Mouse (Mus musculus) neural tube, embryonic 12.5 days (tissue): Measurements from ENCODE around the gene Zfp46. TPM values are rescaled to one million over a fixed set of nuclear protein-coding genes. Genes with fewer than 3 reads are reported as not detected.

Source experiments
- ATAC-seq: fragments of 200-750 bp; cut with Nextera tagmentation; 2 replicates; pipeline ENCODE4 v1.8.0; 2017; ENCODE audit warnings: low read depth, mild to moderate bottlenecking, moderate TSS enrichment, moderate library complexity; ENCODE audit not compliant: low FRiP score
- H3K27ac ChIP-seq: fragments of 300-500 bp; sonication (generic); 2 replicates; pipeline ENCODE4 v1.5.1; 2016
- H3K27me3 ChIP-seq: fragments of 300-500 bp; sonication (generic); replicated peaks from 2 replicates; pipeline ENCODE4 v1.6.1; 2016; ENCODE audit warnings: mild to moderate bottlenecking
- H3K36me3 ChIP-seq: fragments of 300-500 bp; sonication (generic); 2 replicates; pipeline ENCODE4 v1.6.1; 2016; ENCODE audit warnings: mild to moderate bottlenecking
- H3K4me1 ChIP-seq: fragments of 300-500 bp; sonication (generic); 2 replicates; pipeline ENCODE4 v1.6.1; 2016
- H3K4me2 ChIP-seq: fragments of 300-500 bp; sonication (generic); replicated peaks from 2 replicates; pipeline ENCODE4 v1.6.1; 2016; ENCODE audit warnings: mild to moderate bottlenecking
- H3K4me3 ChIP-seq: fragments of 300-500 bp; sonication (generic); 2 replicates; pipeline ENCODE4 v1.5.1; 2016
- H3K9ac ChIP-seq: fragments of 300-500 bp; sonication (generic); 2 replicates; pipeline ENCODE4 v1.6.1; 2016; ENCODE audit warnings: mild to moderate bottlenecking
- H3K9me3 ChIP-seq: fragments of 300-500 bp; sonication (generic); 2 replicates; pipeline ENCODE4 v1.6.1; 2016; ENCODE audit warnings: mild to moderate bottlenecking
- WGBS: fragments of 180-500 bp; shearing (Covaris S2); methylation state at CpG from one replicate; pipeline ENCODE4 v1.1.7; 2016; 5-methylcytosine and 5-hydroxymethylcytosine counted together
- polyA plus RNA-seq: library from polyadenylated mRNA; unstranded; fragments of >200 nt; fragmentation: Nextera tagmentation; extraction: Ambion mirVana; gene quantifications from 2 replicates; pipeline ENCODE4 v1.2.1, GENCODE M21; 2016

The Zfp46 gene
- polyA plus RNA-seq, 1 experiment from 2014 or later, result 38.3 TPM

- no peak for ATAC-seq
- H3K4me3 ChIP-seq, result no peak overlapping the region
- H3K4me1 ChIP-seq, result no peaks in the 10 kb centered on the region
- H3K36me3 ChIP-seq, result no peaks in the 10 kb centered on the region
- no peaks in the 10 kb centered on the region for H3K27me3 ChIP-seq
- no peak overlapping the region for H3K4me2 ChIP-seq
- H3K27ac ChIP-seq, result no peak overlapping the region
- peaks cover 20% of the 10 kb centered on the region for H3K9me3 ChIP-seq
- 93% methylated on average over 1 of the region's 1 CpGs for WGBS
- no peak overlapping the region for H3K9ac ChIP-seq
Observed at GRCm38 (mm10) chr4:136268912-136269311, 15.6 kb upstream of the Zfp46 start.

DNA sequence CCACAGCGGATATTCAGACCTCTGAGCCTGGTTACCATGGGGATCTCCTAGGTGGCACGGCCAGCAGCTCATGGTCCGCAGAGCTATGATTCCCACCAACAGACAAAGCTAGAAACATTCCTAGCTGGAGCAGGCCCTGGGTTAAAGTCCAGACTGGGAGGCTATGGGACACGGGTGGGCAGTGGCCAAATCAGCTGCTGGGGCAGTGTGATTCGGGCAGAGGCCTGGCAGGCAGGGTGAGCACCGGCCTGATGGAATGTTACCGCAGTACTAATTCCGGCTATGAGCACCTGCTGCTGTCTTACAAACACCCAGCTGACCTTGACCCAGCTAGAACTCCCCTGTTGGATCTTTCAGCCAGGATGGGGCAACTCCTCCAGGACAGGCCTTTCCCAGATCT, 13.8 kb upstream of the Zfp46 start:
- H3K4me2 ChIP-seq, result no peak overlapping the region
- no peaks in the 10 kb centered on the region for H3K36me3 ChIP-seq
- H3K9me3 ChIP-seq, result peaks cover 20% of the 10 kb centered on the region
- no peak overlapping the region for H3K27ac ChIP-seq
- no peak overlapping the region for H3K4me3 ChIP-seq
- ATAC-seq, result no peak
- H3K27me3 ChIP-seq, result no peaks in the 10 kb centered on the region
- H3K4me1 ChIP-seq, result no peaks in the 10 kb centered on the region
- no peak overlapping the region for H3K9ac ChIP-seq
- 87% methylated on average over 8 of the region's 8 CpGs for WGBS

- Histone ChIP-seq H3K9me3 (no peaks in the 10 kb centered on the region), H3K4me3 (no peak overlapping the region), H3K4me2 (no peak overlapping the region), H3K27me3 (no peaks in the 10 kb centered on the region), H3K9ac (no peak overlapping the region), H3K27ac (no peak overlapping the region), H3K36me3 (no peaks in the 10 kb centered on the region), H3K4me1 (peaks cover 25% of the 10 kb centered on the region)
- WGBS, result 82% methylated on average over 8 of the region's 8 CpGs
- no peak for ATAC-seq
Observed at GRCm38 (mm10) chr4:136281097-136281496, 3.4 kb upstream of the Zfp46 start.

- Histone ChIP-seq H3K4me2 (no peak overlapping the region), H3K27me3 (no peaks in the 10 kb centered on the region), H3K9ac (0 out of 2 replicates have a peak overlapping the region, but pooled peaks have one; percentile 1), H3K27ac (no peak overlapping the region), H3K36me3 (no peaks in the 10 kb centered on the region), H3K4me1 (peaks cover 29% of the 10 kb centered on the region), H3K4me3 (no peak overlapping the region), H3K9me3 (no peaks in the 10 kb centered on the region)
- WGBS, result 62% methylated on average over 9 of the region's 9 CpGs
- ATAC-seq, result no peak
Observed at GRCm38 (mm10) chr4:136281611-136282010, 2.9 kb upstream of the Zfp46 start.

DNA sequence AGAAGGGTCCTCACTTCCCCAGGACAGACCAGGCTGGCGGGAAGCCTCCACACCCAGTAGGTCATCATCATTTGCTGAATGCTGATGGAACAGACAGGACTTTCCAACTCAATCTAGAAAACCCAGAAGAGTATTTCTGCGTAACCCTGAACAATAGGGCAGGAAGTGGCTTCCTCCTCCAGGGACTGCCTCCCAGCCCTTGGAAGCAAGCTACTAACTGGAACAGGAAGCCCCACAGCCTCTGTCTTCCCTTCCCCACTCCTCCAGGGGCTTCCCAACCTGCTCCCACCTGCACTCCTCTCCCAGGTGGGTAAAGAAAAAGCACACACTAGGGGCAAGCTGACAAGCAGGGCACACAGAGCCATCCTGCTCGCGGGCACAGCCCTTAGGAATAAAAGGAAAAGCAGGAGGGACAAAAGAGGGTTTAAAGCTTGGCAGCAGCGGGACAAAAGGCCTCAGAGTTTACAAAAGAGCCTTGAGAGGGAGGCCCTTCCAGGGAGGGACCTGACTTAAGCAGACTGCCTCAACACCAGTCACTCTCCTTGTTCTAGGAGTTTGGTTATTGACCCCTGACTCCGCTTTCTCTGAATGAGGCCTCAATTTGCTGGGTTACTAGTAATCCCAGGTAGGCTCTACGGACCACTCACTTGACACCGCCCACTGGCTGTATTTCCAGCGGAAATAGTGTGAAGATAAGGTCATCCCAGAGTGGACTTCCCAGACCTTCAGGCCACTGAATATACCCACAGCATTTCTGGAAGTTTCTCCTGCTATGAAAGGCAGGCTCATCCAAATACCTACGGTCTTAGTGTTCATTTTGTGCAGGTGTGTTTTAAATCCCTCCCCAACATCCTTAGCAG, 1.6 kb upstream of the Zfp46 start:
- Histone ChIP-seq H3K4me1 (peaks cover 36% of the 10 kb centered on the region), H3K27ac (peak overlapping the region; percentile 60; the same call in 1 of the 2 replicates), H3K9me3 (no peaks in the 10 kb centered on the region), H3K4me2 (peak overlapping the region; percentile 30), H3K9ac (0 out of 2 replicates have a peak overlapping the region, but pooled peaks have one; percentile 23), H3K36me3 (peaks cover 6% of the 10 kb centered on the region), H3K4me3 (no peak overlapping the region), H3K27me3 (no peaks in the 10 kb centered on the region)
- ATAC-seq, result no peak
- 24% methylated on average over 10 of the region's 10 CpGs for WGBS

GRCm38 (mm10) chr4:136283783-136284182, 700 bp upstream of the Zfp46 start:
- ATAC-seq, result no peak
- H3K4me3 ChIP-seq, result no peak overlapping the region
- H3K27ac ChIP-seq, result peak overlapping the region; percentile 84; the same call in 1 of the 2 replicates
- H3K27me3 ChIP-seq, result peaks cover 5% of the 10 kb centered on the region
- peak overlapping the region; percentile 86 for H3K4me2 ChIP-seq
- H3K36me3 ChIP-seq, result peaks cover 15% of the 10 kb centered on the region
- 18% methylated on average over 2 of the region's 2 CpGs for WGBS
- H3K4me1 ChIP-seq, result peaks cover 36% of the 10 kb centered on the region
- H3K9me3 ChIP-seq, result peaks cover 4% of the 10 kb centered on the region
- no peak overlapping the region for H3K9ac ChIP-seq

- peak overlapping the region; percentile 86 for H3K4me2 ChIP-seq
- H3K4me3 ChIP-seq, result peak overlapping the region; percentile 56
- H3K4me1 ChIP-seq, result peaks cover 37% of the 10 kb centered on the region
- peak overlapping the region; percentile 73 for H3K9ac ChIP-seq
- H3K27me3 ChIP-seq, result peaks cover 16% of the 10 kb centered on the region
- WGBS, result 36% methylated on average over 6 of the region's 6 CpGs
- peaks cover 23% of the 10 kb centered on the region for H3K36me3 ChIP-seq
- peak overlapping the region; percentile 84 for H3K27ac ChIP-seq
- peaks cover 5% of the 10 kb centered on the region for H3K9me3 ChIP-seq
- no peak for ATAC-seq
Observed at GRCm38 (mm10) chr4:136284891-136285290, 408 bp downstream of the Zfp46 start.

DNA sequence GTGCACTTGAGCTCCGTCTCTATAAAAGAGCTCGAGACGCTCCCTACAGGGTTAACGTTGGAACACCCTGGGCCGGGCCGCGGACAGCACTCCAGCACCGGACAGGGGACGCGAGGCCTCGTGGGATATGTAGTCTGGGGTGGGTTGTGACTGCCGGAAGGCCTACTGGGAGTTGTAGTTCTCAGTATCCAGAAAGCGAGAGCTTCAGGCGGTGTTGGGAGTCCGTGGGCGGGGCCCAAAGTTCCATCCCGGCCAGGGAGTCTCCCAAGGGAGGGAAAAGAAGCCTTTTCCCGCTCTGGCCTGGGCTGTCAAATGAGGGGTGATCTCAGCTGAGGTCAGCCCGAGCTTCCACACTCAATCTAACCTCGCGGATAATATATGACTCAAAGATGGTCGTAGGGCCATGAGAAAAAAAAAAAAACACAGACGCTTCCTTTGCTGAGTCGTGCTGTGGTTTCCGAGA, 896 bp downstream of the Zfp46 start:
- peak overlapping the region; percentile 86 for H3K4me2 ChIP-seq
- under 1% methylated on average over 25 of the region's 25 CpGs for WGBS
- H3K27me3 ChIP-seq, result peaks cover 21% of the 10 kb centered on the region
- H3K36me3 ChIP-seq, result peaks cover 28% of the 10 kb centered on the region
- H3K4me1 ChIP-seq, result peaks cover 42% of the 10 kb centered on the region
- H3K27ac ChIP-seq, result peak overlapping the region; percentile 84
- peak; percentile 95 for ATAC-seq
- H3K9ac ChIP-seq, result peak overlapping the region; percentile 73
- H3K9me3 ChIP-seq, result peaks cover 5% of the 10 kb centered on the region
- peak overlapping the region; percentile 56 for H3K4me3 ChIP-seq

GRCm38 (mm10) chr4:136285811-136286371, 1.4 kb downstream of the Zfp46 start:
- Histone ChIP-seq H3K9me3 (peaks cover 5% of the 10 kb centered on the region), H3K4me1 (peaks cover 47% of the 10 kb centered on the region), H3K9ac (peak overlapping the region; percentile 73), H3K4me2 (peak overlapping the region; percentile 86), H3K36me3 (peaks cover 33% of the 10 kb centered on the region), H3K27me3 (peaks cover 23% of the 10 kb centered on the region), H3K4me3 (peak overlapping the region; percentile 56), H3K27ac (peak overlapping the region; percentile 84; the same call in 1 of the 2 replicates)
- ATAC-seq, result peak; percentile 81
- under 1% methylated on average over 29 of the region's 29 CpGs for WGBS

DNA sequence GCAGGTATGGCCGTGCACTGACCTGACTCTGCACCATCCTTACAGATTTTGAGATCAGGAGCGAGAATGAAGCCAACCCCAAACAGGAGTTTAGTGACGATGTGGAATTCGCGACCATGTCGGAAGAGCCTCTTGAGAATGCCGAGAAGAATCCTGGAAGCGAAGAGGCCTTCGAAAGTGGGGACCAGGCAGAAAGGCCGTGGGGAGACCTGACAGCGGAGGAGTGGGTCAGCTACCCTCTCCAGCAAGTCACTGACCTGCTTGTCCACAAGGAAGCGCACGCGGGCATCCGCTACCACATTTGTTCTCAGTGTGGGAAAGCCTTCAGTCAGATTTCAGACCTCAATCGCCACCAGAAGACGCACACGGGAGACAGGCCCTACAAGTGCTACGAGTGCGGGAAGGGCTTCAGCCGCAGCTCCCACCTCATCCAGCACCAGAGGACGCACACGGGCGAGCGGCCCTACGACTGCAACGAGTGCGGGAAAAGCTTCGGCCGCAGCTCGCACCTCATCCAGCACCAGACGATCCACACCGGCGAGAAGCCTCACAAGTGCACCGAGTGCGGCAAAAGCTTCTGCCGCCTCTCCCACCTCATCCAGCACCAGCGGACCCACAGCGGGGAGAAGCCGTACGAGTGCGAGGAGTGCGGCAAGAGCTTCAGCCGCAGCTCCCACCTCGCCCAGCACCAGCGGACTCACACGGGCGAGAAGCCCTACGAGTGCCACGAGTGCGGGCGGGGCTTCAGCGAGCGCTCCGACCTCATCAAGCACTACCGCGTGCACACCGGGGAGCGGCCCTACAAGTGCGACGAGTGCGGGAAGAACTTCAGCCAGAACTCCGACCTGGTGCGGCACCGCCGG, 5.7 kb downstream of the Zfp46 start:
- H3K4me2 ChIP-seq, result peak overlapping the region; percentile 29
- peaks cover 22% of the 10 kb centered on the region for H3K4me1 ChIP-seq
- peaks cover 23% of the 10 kb centered on the region for H3K27me3 ChIP-seq
- 31% methylated on average over 66 of the region's 66 CpGs for WGBS
- no peak overlapping the region for H3K27ac ChIP-seq
- H3K9me3 ChIP-seq, result peaks cover 5% of the 10 kb centered on the region
- peak overlapping the region; percentile 36; the same call in 1 of the 2 replicates for H3K9ac ChIP-seq
- no peak overlapping the region for H3K4me3 ChIP-seq
- H3K36me3 ChIP-seq, result peaks cover 70% of the 10 kb centered on the region
- ATAC-seq, result no peak

DNA sequence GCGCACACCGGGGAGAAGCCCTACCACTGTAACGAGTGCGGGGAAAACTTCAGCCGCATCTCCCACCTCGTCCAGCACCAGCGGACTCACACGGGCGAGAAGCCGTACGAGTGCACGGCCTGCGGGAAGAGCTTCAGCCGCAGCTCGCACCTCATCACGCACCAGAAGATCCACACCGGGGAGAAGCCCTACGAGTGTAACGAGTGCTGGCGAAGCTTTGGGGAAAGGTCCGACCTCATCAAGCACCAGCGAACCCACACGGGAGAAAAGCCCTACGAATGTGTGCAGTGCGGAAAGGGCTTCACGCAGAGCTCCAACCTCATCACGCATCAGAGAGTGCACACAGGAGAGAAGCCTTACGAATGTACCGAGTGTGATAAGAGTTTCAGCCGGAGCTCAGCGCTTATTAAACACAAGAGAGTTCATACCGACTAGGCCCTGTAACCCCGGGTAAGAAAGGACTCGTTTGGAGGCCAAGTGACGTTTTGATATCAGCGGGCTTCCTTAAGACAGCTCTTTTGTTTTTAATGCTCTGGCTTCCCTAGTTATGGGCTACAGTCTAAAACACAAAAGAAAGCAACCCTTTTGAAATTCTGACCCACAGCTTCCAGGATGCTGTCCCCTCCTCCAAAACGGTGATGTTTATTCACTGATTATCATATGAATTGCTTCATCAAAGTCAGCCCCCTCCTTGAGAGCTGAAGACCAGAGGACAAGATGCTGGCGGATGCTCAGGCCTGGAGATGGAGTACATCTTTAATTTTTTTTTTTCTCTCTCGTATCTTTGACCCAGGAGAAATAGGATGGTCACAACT, 6.5 kb downstream of the Zfp46 start:
- ATAC-seq, result no peak
- Histone ChIP-seq H3K4me3 (no peak overlapping the region), H3K4me2 (peak overlapping the region; percentile 29), H3K9me3 (peaks cover 5% of the 10 kb centered on the region), H3K27me3 (peaks cover 23% of the 10 kb centered on the region), H3K27ac (no peak overlapping the region), H3K9ac (peak overlapping the region; percentile 36; the same call in 1 of the 2 replicates), H3K36me3 (peaks cover 70% of the 10 kb centered on the region), H3K4me1 (peaks cover 22% of the 10 kb centered on the region)
- WGBS, result 38% methylated on average over 39 of the region's 39 CpGs
